In the genomic region with DNA sequence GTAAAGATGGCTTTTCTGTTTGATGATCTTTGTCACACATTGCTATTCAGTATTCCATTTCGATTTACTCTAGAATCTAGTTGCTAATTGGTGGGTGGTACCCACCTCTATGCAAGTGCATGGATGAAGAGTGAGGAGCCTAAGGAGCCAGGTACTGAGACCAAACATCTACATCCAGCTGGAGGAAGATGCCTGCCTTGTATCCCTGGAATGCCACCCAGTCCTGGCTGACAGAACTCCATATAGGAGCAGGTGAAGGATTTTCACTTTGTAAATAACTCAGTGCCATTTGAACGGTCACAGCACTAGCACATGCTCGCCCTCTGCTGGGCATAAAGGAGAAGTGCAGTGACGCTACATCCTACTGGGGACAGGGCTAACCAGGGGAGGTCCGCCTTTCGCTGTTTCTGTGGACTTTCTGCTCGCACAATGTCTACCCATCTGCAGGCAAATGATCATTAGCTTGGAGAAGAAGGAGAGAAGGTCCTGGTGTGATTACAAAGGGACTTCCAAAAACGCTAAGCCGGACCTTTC, we compare ENCODE assay signal across 9 mouse cellular contexts. TPM values are rescaled to one million over a fixed set of nuclear protein-coding genes. Genes with fewer than 3 reads are reported as not detected.
DNase-seq lines count a peak whose midpoint lies in the region; ATAC-seq and TF ChIP-seq lines count a peak whose summit lies in the region.
"Had no signal": no experiment of that assay in that cellular context is flagged by ENCODE, and none has a peak within 500 bp of the region (broad histone marks: within the 10 kb centered on the region; RNA-seq: fewer than 3 reads in every experiment).

No protein-coding gene starts in this region.

- no peak overlapping the region for H3K27ac ChIP-seq in heart, adult 2 months
- H3K27ac ChIP-seq in heart, embryonic 11.5 days (ENCODE audit: low read depth, low read length) = no peak overlapping the region
- no peak overlapping the region for H3K27ac ChIP-seq in forebrain, embryonic 14.5 days (ENCODE audit: low read depth, low read length)
- no peak overlapping the region for H3K27ac ChIP-seq in midbrain, embryonic 12.5 days (replicated peaks)
- H3K27ac ChIP-seq: liver, embryonic 15.5 days had no signal

- no peak overlapping the region for H3ac ChIP-seq in C2C12 (ENCODE audit: control insufficient read depth, insufficient read length, low read depth)

- no peak for ATAC-seq in heart, embryonic 11.5 days (replicated peaks; ENCODE audit: insufficient number of reproducible peaks, low FRiP score, low TSS enrichment)
- ATAC-seq in forebrain, embryonic 14.5 days = peak; percentile 77
- peak; percentile 67 for ATAC-seq in midbrain, embryonic 12.5 days (ENCODE audit: low FRiP score, low read depth)
- no peak for ATAC-seq in erythroid progenitor cell, adult 5-6 weeks (replicated peaks; ENCODE audit: low FRiP score, poor library complexity, severe bottlenecking)

- peak; percentile 30 to 51 for DNase-seq in heart, adult 2 months
- DNase-seq in c-Kit-negative CD71-positive TER-119-positive erythroid progenitor cells, embryonic 14.5 days (ENCODE audit: low read depth, low spot score) = peak; percentile 1
- peak; percentile 84 for DNase-seq in forebrain, embryonic 14.5 days (ENCODE audit: low spot score)
- peak; percentile 13 for DNase-seq in large intestine, adult 2 months (ENCODE audit: low read depth, low spot score)

- no peak for TF ChIP-seq POLR2A in heart, adult 2 months (IDR thresholded peaks at IDR 0.05; ENCODE audit: insufficient read depth, low read depth, low read length)

- H3K4me3 ChIP-seq in heart, adult 2 months = no peak overlapping the region
- H3K4me3 ChIP-seq in heart, embryonic 11.5 days (ENCODE audit: low read depth, low read length) = no peak overlapping the region
- H3K4me3 ChIP-seq in C2C12 (ENCODE audit: insufficient read depth, poor library complexity, severe bottlenecking) = no peak overlapping the region
- H3K4me3 ChIP-seq in forebrain, embryonic 14.5 days (ENCODE audit: low read depth, low read length) = no peak overlapping the region
- no peak overlapping the region for H3K4me3 ChIP-seq in midbrain, embryonic 12.5 days
- H3K4me3 ChIP-seq: liver, embryonic 15.5 days had no signal

- no peaks in the 10 kb centered on the region for H3K79me2 ChIP-seq in heart, adult 2 months (replicated peaks; ENCODE audit: control insufficient read depth, insufficient read depth, low read length)
- H3K79me2 ChIP-seq in C2C12 (ENCODE audit: control insufficient read depth, insufficient read depth) = no peaks in the 10 kb centered on the region

- no peak overlapping the region for H3K4me2 ChIP-seq in heart, embryonic 11.5 days
- no peak overlapping the region for H3K4me2 ChIP-seq in forebrain, embryonic 14.5 days (ENCODE audit: low read length)
- no peak overlapping the region for H3K4me2 ChIP-seq in midbrain, embryonic 12.5 days (replicated peaks)
- H3K4me2 ChIP-seq: liver, embryonic 15.5 days had no signal

- intact Hi-C loops in heart, adult 2 months (cut with DNase I) = loop anchor here (1.0 to 5.0 kb wide), 3 partner anchors 15 to 385 kb away; a partner anchor contains a TSS

- peak; percentile 74; the same call in 1 of the 2 replicates for TF ChIP-seq EP300 in heart, adult 2 months (IDR thresholded peaks at IDR 0.05; ENCODE audit: insufficient read depth, low read depth, low read length)

- H3K27me3 ChIP-seq in heart, adult 2 months (ENCODE audit: control insufficient read depth, insufficient read depth, low read length) = no peaks in the 10 kb centered on the region
- no peaks in the 10 kb centered on the region for H3K27me3 ChIP-seq in heart, embryonic 11.5 days (ENCODE audit: control insufficient read depth, insufficient read depth, low read length)
- H3K27me3 ChIP-seq in C2C12 (ENCODE audit: control insufficient read depth, insufficient read depth, insufficient read length) = peaks cover 62% of the 10 kb centered on the region
- H3K27me3 ChIP-seq in forebrain, embryonic 14.5 days (replicated peaks; ENCODE audit: control insufficient read depth, insufficient read depth, low read length) = 0 out of 2 replicates have a peak, but pooled peaks cover 5% of the 10 kb centered on the region
- peaks cover 23% of the 10 kb centered on the region; the same call in 1 of the 2 replicates for H3K27me3 ChIP-seq in midbrain, embryonic 12.5 days
- H3K27me3 ChIP-seq: liver, embryonic 15.5 days had no signal

- no peaks in the 10 kb centered on the region for H3K79me3 ChIP-seq in C2C12 (ENCODE audit: low read depth)

- no peaks in the 10 kb centered on the region for H3K36me3 ChIP-seq in heart, adult 2 months (ENCODE audit: control insufficient read depth, insufficient read depth, low read length)
- no peaks in the 10 kb centered on the region for H3K36me3 ChIP-seq in heart, embryonic 11.5 days (ENCODE audit: control insufficient read depth, insufficient read depth, low read length)
- no peaks in the 10 kb centered on the region for H3K36me3 ChIP-seq in C2C12 (ENCODE audit: control insufficient read depth, insufficient read depth)
- H3K36me3 ChIP-seq in forebrain, embryonic 14.5 days (ENCODE audit: control insufficient read depth, insufficient read depth, low read length) = no peaks in the 10 kb centered on the region
- no peaks in the 10 kb centered on the region for H3K36me3 ChIP-seq in midbrain, embryonic 12.5 days
- H3K36me3 ChIP-seq: liver, embryonic 15.5 days had no signal

- WGBS in heart, adult 2 months = 18% methylated on average over 9 of the region's 9 CpGs
- 22% methylated on average over 9 of the region's 9 CpGs for WGBS in heart, embryonic 11.5 days (ENCODE audit: insufficient replicate concordance)
- 15% methylated on average over 9 of the region's 9 CpGs for WGBS in forebrain, embryonic 14.5 days
- WGBS in large intestine, adult 2 months = 18% methylated on average over 9 of the region's 9 CpGs
- 18% methylated on average over 9 of the region's 9 CpGs for WGBS in midbrain, embryonic 12.5 days

- TF ChIP-seq CTCF in heart, adult 2 months (IDR thresholded peaks at IDR 0.05) = no peak; the same call in 1 of the 2 replicates
- peak; percentile 75 for TF ChIP-seq CTCF in C2C12 (IDR thresholded peaks at IDR 0.05; ENCODE audit: control insufficient read depth, insufficient read depth, insufficient read length)

- no peak overlapping the region for H3K9ac ChIP-seq in heart, adult 2 months (ENCODE audit: low read depth, low read length)
- H3K9ac ChIP-seq in heart, embryonic 11.5 days (ENCODE audit: low read depth, low read length) = no peak overlapping the region
- H3K9ac ChIP-seq in forebrain, embryonic 14.5 days (ENCODE audit: low read length) = no peak overlapping the region
- H3K9ac ChIP-seq in midbrain, embryonic 12.5 days (replicated peaks) = no peak overlapping the region
- H3K9ac ChIP-seq: liver, embryonic 15.5 days had no signal

- no peaks in the 10 kb centered on the region for H3K9me3 ChIP-seq in heart, embryonic 11.5 days (replicated peaks; ENCODE audit: control insufficient read depth, low read length)
- H3K9me3 ChIP-seq in forebrain, embryonic 14.5 days (replicated peaks; ENCODE audit: control insufficient read depth, low read length) = no peaks in the 10 kb centered on the region
- H3K9me3 ChIP-seq in midbrain, embryonic 12.5 days = no peaks in the 10 kb centered on the region
- H3K9me3 ChIP-seq: liver, embryonic 15.5 days had no signal

- no peaks in the 10 kb centered on the region; the same call in 1 of the 2 replicates for H3K4me1 ChIP-seq in heart, adult 2 months (ENCODE audit: control insufficient read depth, insufficient read depth, low read length)
- H3K4me1 ChIP-seq in heart, embryonic 11.5 days (ENCODE audit: control insufficient read depth, insufficient read depth, low read length) = no peaks in the 10 kb centered on the region; the same call in 1 of the 2 replicates
- no peaks in the 10 kb centered on the region for H3K4me1 ChIP-seq in forebrain, embryonic 14.5 days (ENCODE audit: control insufficient read depth, insufficient read depth, low read length)
- H3K4me1 ChIP-seq in midbrain, embryonic 12.5 days = no peaks in the 10 kb centered on the region
- H3K4me1 ChIP-seq: liver, embryonic 15.5 days had no signal

TF ChIP-seq in C2C12, 6 proteins besides CTCF, POLR2A, EP300 and RAD21:
- TF ChIP-seq CEBPB (IDR thresholded peaks at IDR 0.05; ENCODE audit: low read depth) (no peak), MAX (IDR thresholded peaks at IDR 0.05) (no peak), FOSL1 (IDR thresholded peaks at IDR 0.05; ENCODE audit: insufficient read depth, low read length, poor library complexity, severe bottlenecking) (no peak), USF1 (IDR thresholded peaks at IDR 0.05; ENCODE audit: low read depth) (no peak)

RNA-seq across cellular contexts. Expression of a gene that starts 16.7 kb away (rescaled TPM):
- 10 to 100 TPM; 15.1 to 27.1 TPM for total RNA-seq in heart, adult 2 months (2021)
- 20.4 and 23.2 TPM in 2 replicates for polyA plus RNA-seq in heart, adult 2 months (2012; rRNA removed)
- 8.9 and 13.7 TPM in 2 replicates for polyA plus RNA-seq in heart, embryonic 11.5 days (2014; fragmentation: Nextera tagmentation; extraction: Ambion mirVana)
- polyA plus RNA-seq in C2C12 (2012; fragmentation: generic; extraction: Trizol) = not detected
- polyA plus RNA-seq in forebrain, embryonic 14.5 days (2014; fragmentation: Nextera tagmentation; extraction: Ambion mirVana) = 1.4 and 1.6 TPM in 2 replicates
- polyA plus RNA-seq in large intestine, adult 2 months (2012; rRNA removed) = 0.74 and 1.1 TPM in 2 replicates
- polyA plus RNA-seq in midbrain, embryonic 12.5 days (2016; fragmentation: Nextera tagmentation; extraction: Ambion mirVana) = 2.4 and 5.7 TPM in 2 replicates
- not detected in 2 replicates for total RNA-seq in erythroid progenitor cell, adult 5-6 weeks (2015; ENCODE audit: low replicate concordance)
- total RNA-seq in erythroid progenitor cell, adult 5-6 weeks (2017; ENCODE audit: low replicate concordance) = not detected in 2 replicates

Comparison
In these comparisons a context has a peak if more than half of its experiments do, and no peak if none do; other contexts are left out.
1. DNase-seq: peak in every context shown above with its lines; median percentile 84 in forebrain, embryonic 14.5 days; 40 in heart, adult 2 months; 13 in large intestine, adult 2 months; 1 in c-Kit-negative CD71-positive TER-119-positive erythroid progenitor cells, embryonic 14.5 days.
2. ATAC-seq: peak in forebrain, embryonic 14.5 days (single experiment) and midbrain, embryonic 12.5 days (single experiment); none in heart, embryonic 11.5 days (single experiment) and erythroid progenitor cell, adult 5-6 weeks (single experiment).